Mouse (Mus musculus): Measurements from ENCODE around the gene Mgp. TPM values are rescaled to one million over a fixed set of nuclear protein-coding genes. Genes with fewer than 3 reads are reported as not detected.
"Not testable (repeated sequence)": the region's sequence is repeated elsewhere in the genome, so short reads cannot be mapped to it uniquely, and the experiment has no call there.

The Mgp gene
- polyA plus RNA-seq, 1 experiment from 2014 or later: 1,851 TPM

GRCm38 (mm10) chr6:136892002-136892401 is 16.4 kb upstream of the Mgp start:
- ATAC-seq (no peak), DNase-seq (ENCODE audit: low spot score) (no peak)
- Histone ChIP-seq H3K4me2 (replicated peaks; ENCODE audit: low read depth, low read length) (no peak overlapping the region), H3K36me3 (ENCODE audit: insufficient read depth, low read length) (no peaks in the 10 kb centered on the region), H3K4me1 (ENCODE audit: insufficient read depth, low read depth, low read length) (peaks cover 9% of the 10 kb centered on the region; the same call in 1 of the 2 replicates), H3K4me3 (ENCODE audit: low read depth, low read length) (no peak overlapping the region), H3K9ac (replicated peaks; ENCODE audit: low read depth) (no peak overlapping the region), H3K27me3 (replicated peaks; ENCODE audit: insufficient read depth, low read length) (no peaks in the 10 kb centered on the region), H3K27ac (ENCODE audit: low read length) (no peak overlapping the region), H3K9me3 (ENCODE audit: low read length) (no peaks in the 10 kb centered on the region)
- TF ChIP-seq CTCF (IDR thresholded peaks at IDR 0.05): no peak
- TF ChIP-seq EP300 (IDR thresholded peaks at IDR 0.05): no peak
- WGBS: 83% methylated on average over 2 of the region's 2 CpGs

- Histone ChIP-seq H3K4me1 (ENCODE audit: insufficient read depth, low read depth, low read length) (peaks cover 5% of the 10 kb centered on the region; the same call in 1 of the 2 replicates), H3K4me3 (ENCODE audit: low read depth, low read length) (no peak overlapping the region), H3K9me3 (ENCODE audit: low read length) (no peaks in the 10 kb centered on the region), H3K27ac (ENCODE audit: low read length) (no peak overlapping the region), H3K4me2 (replicated peaks; ENCODE audit: low read depth, low read length) (no peak overlapping the region), H3K9ac (replicated peaks; ENCODE audit: low read depth) (no peak overlapping the region), H3K27me3 (replicated peaks; ENCODE audit: insufficient read depth, low read length) (no peaks in the 10 kb centered on the region), H3K36me3 (ENCODE audit: insufficient read depth, low read length) (no peaks in the 10 kb centered on the region)
- DNase-seq (ENCODE audit: low spot score) (no peak), ATAC-seq (no peak)
- TF ChIP-seq CTCF (IDR thresholded peaks at IDR 0.05) (no peak), EP300 (IDR thresholded peaks at IDR 0.05) (no peak)
- WGBS: 68% methylated on average over 6 of the region's 6 CpGs
Measured at GRCm38 (mm10) chr6:136889554-136889953, 13.9 kb upstream of the Mgp start.

GRCm38 (mm10) chr6:136889067-136889466 is 13.4 kb upstream of the Mgp start:
- WGBS: 80% methylated on average over 6 of the region's 6 CpGs
- no peaks in the 10 kb centered on the region for H3K9me3 ChIP-seq (ENCODE audit: low read length)
- H3K36me3 ChIP-seq (ENCODE audit: insufficient read depth, low read length): no peaks in the 10 kb centered on the region
- no peak for ATAC-seq
- H3K4me3 ChIP-seq (ENCODE audit: low read depth, low read length): no peak overlapping the region
- no peak overlapping the region for H3K4me2 ChIP-seq (replicated peaks; ENCODE audit: low read depth, low read length)
- H3K27me3 ChIP-seq (replicated peaks; ENCODE audit: insufficient read depth, low read length): no peaks in the 10 kb centered on the region
- H3K4me1 ChIP-seq (ENCODE audit: insufficient read depth, low read depth, low read length): peaks cover 5% of the 10 kb centered on the region; the same call in 1 of the 2 replicates
- no peak overlapping the region for H3K9ac ChIP-seq (replicated peaks; ENCODE audit: low read depth)
- no peak for DNase-seq (ENCODE audit: low spot score)
- peak overlapping the region; percentile 29; the same call in 1 of the 2 replicates for H3K27ac ChIP-seq (ENCODE audit: low read length)
- TF ChIP-seq EP300 (IDR thresholded peaks at IDR 0.05) (no peak), CTCF (IDR thresholded peaks at IDR 0.05) (no peak)

GRCm38 (mm10) chr6:136887854-136888253 is 12.2 kb upstream of the Mgp start:
- Histone ChIP-seq H3K9ac (replicated peaks; ENCODE audit: low read depth) (no peak overlapping the region), H3K4me3 (ENCODE audit: low read depth, low read length) (no peak overlapping the region), H3K27ac (ENCODE audit: low read length) (peak overlapping the region; percentile 77), H3K4me1 (ENCODE audit: insufficient read depth, low read depth, low read length) (peaks cover 5% of the 10 kb centered on the region; the same call in 1 of the 2 replicates), H3K36me3 (ENCODE audit: insufficient read depth, low read length) (no peaks in the 10 kb centered on the region), H3K9me3 (ENCODE audit: low read length) (no peaks in the 10 kb centered on the region), H3K27me3 (replicated peaks; ENCODE audit: insufficient read depth, low read length) (no peaks in the 10 kb centered on the region), H3K4me2 (replicated peaks; ENCODE audit: low read depth, low read length) (no peak overlapping the region)
- ATAC-seq (peak; percentile 95), DNase-seq (ENCODE audit: low spot score) (peak; percentile 93)
- TF ChIP-seq EP300 (IDR thresholded peaks at IDR 0.05) (peak; percentile 83), CTCF (IDR thresholded peaks at IDR 0.05) (no peak)
- WGBS: 31% methylated on average over 9 of the region's 9 CpGs

- WGBS: 25% methylated on average over 1 of the region's 1 CpGs
- H3K4me3 ChIP-seq (ENCODE audit: low read depth, low read length); H3K4me1 ChIP-seq (ENCODE audit: insufficient read depth, low read depth, low read length); H3K9me3 ChIP-seq (ENCODE audit: low read length); DNase-seq (ENCODE audit: low spot score); H3K27ac ChIP-seq (ENCODE audit: low read length); H3K9ac ChIP-seq (replicated peaks; ENCODE audit: low read depth); H3K27me3 ChIP-seq (replicated peaks; ENCODE audit: insufficient read depth, low read length); ATAC-seq; H3K4me2 ChIP-seq (replicated peaks; ENCODE audit: low read depth, low read length); H3K36me3 ChIP-seq (ENCODE audit: insufficient read depth, low read length): not testable (repeated sequence)
Measured at GRCm38 (mm10) chr6:136884766-136885165, 9.1 kb upstream of the Mgp start.

- ATAC-seq: no peak
- no peaks in the 10 kb centered on the region for H3K36me3 ChIP-seq (ENCODE audit: insufficient read depth, low read length)
Measured at GRCm38 (mm10) chr6:136883961-136884360, 8.3 kb upstream of the Mgp start.

GRCm38 (mm10) chr6:136883431-136883915 is 7.8 kb upstream of the Mgp start:
- no peak overlapping the region for H3K27ac ChIP-seq (ENCODE audit: low read length)
- H3K9me3 ChIP-seq (ENCODE audit: low read length): no peaks in the 10 kb centered on the region
- no peaks in the 10 kb centered on the region for H3K27me3 ChIP-seq (replicated peaks; ENCODE audit: insufficient read depth, low read length)
- ATAC-seq: no peak
- DNase-seq (ENCODE audit: low spot score): no peak
- no peak overlapping the region for H3K9ac ChIP-seq (replicated peaks; ENCODE audit: low read depth)
- H3K4me2 ChIP-seq (replicated peaks; ENCODE audit: low read depth, low read length): no peak overlapping the region
- H3K4me1 ChIP-seq (ENCODE audit: insufficient read depth, low read depth, low read length): peaks cover 5% of the 10 kb centered on the region; the same call in 1 of the 2 replicates
- TF ChIP-seq EP300 (IDR thresholded peaks at IDR 0.05) (no peak), CTCF (IDR thresholded peaks at IDR 0.05) (no peak)
- H3K4me3 ChIP-seq (ENCODE audit: low read depth, low read length): no peak overlapping the region
- no peaks in the 10 kb centered on the region for H3K36me3 ChIP-seq (ENCODE audit: insufficient read depth, low read length)
- 68% methylated on average over 3 of the region's 3 CpGs for WGBS

More at GRCm38 (mm10) chr6:136883961-136884360, 8.3 kb upstream of the Mgp start:
- TF ChIP-seq CTCF (IDR thresholded peaks at IDR 0.05): no peak
- TF ChIP-seq EP300 (IDR thresholded peaks at IDR 0.05): no peak
- Histone ChIP-seq H3K4me1 (ENCODE audit: insufficient read depth, low read depth, low read length) (peaks cover 5% of the 10 kb centered on the region; the same call in 1 of the 2 replicates), H3K27ac (ENCODE audit: low read length) (no peak overlapping the region), H3K9ac (replicated peaks; ENCODE audit: low read depth) (no peak overlapping the region), H3K4me3 (ENCODE audit: low read depth, low read length) (no peak overlapping the region), H3K4me2 (replicated peaks; ENCODE audit: low read depth, low read length) (no peak overlapping the region), H3K27me3 (replicated peaks; ENCODE audit: insufficient read depth, low read length) (no peaks in the 10 kb centered on the region), H3K9me3 (ENCODE audit: low read length) (no peaks in the 10 kb centered on the region)
- no peak for DNase-seq (ENCODE audit: low spot score)
- whole genome bisulfite sequencing: 93% methylated on average over 6 of the region's 6 CpGs
